Mouse (Mus musculus) bone marrow, adult 2 months (tissue): ENCODE measurements around the gene Pibf1. TPM values are rescaled to one million over a fixed set of nuclear protein-coding genes. Genes with fewer than 3 reads are reported as not detected.

Source experiments
- H3K27ac ChIP-seq: fragments of 200-500 bp; 2 replicates; pipeline ENCODE4 v1.5.1; 2012; ENCODE audit warnings: low read depth, mild to moderate bottlenecking, control low read depth, inconsistent platforms, low read length; ENCODE audit not compliant: control insufficient read depth, poor library complexity, insufficient read depth
- H3K4me1 ChIP-seq: fragments of 200-500 bp; 2 replicates; pipeline ENCODE4 v1.6.1; 2011; ENCODE audit warnings: low read length; ENCODE audit not compliant: control insufficient read depth, insufficient read depth
- H3K4me3 ChIP-seq: fragments of 200-500 bp; replicated peaks from 2 replicates; pipeline ENCODE3; 2011; ENCODE audit warnings: mild to moderate bottlenecking, low read depth, low read length, control low read depth; ENCODE audit not compliant: control insufficient read depth
- CTCF ChIP-seq: fragments of 200-500 bp; IDR thresholded peaks from 2 replicates; pipeline ENCODE4 v1.5.1; 2011; ENCODE audit warnings: low read length, control low read depth; ENCODE audit not compliant: control insufficient read depth, insufficient read depth
- POLR2A ChIP-seq: fragments of 200-500 bp; IDR thresholded peaks from 2 replicates; pipeline ENCODE4 v1.6.1; 2011; ENCODE audit warnings: low read depth, mild to moderate bottlenecking, control low read depth, low read length, borderline replicate concordance; ENCODE audit not compliant: control insufficient read depth
- WGBS: fragments of 180-500 bp; shearing (Covaris S2); methylation state at CpG from one replicate; pipeline ENCODE4 v1.1.7; 2018; 5-methylcytosine and 5-hydroxymethylcytosine counted together
- polyA plus RNA-seq: library from polyadenylated mRNA; stranded (reverse); fragments of >200 nt; gene quantifications from 2 replicates; pipeline ENCODE4 v1.2.4, GENCODE M21; 2011; ENCODE audit warnings: low replicate concordance; ENCODE audit not compliant: missing spikeins, insufficient read depth, insufficient read length

Pibf1 gene
- polyA plus RNA-seq, 1 experiment = 5.9 TPM

- H3K27ac ChIP-seq = no peak overlapping the region
- 38% methylated on average over 6 of the region's 6 CpGs for WGBS
- H3K4me1 ChIP-seq = no peaks in the 10 kb centered on the region
- no peak overlapping the region for H3K4me3 ChIP-seq
- TF ChIP-seq CTCF (no peak), POLR2A (no peak)
Measured at GRCm38 (mm10) chr14:99159940-99160339, 60.7 kb downstream of the Pibf1 start.

GRCm38 (mm10) chr14:99163051-99163450 is 63.8 kb downstream of the Pibf1 start:
- no peak overlapping the region for H3K27ac ChIP-seq
- no peaks in the 10 kb centered on the region for H3K4me1 ChIP-seq
- WGBS = 87% methylated on average over 3 of the region's 3 CpGs
- no peak overlapping the region for H3K4me3 ChIP-seq
- TF ChIP-seq CTCF (no peak), POLR2A (no peak)

- H3K4me3 ChIP-seq = no peak overlapping the region
- H3K27ac ChIP-seq = no peak overlapping the region
- 88% methylated on average over 4 of the region's 4 CpGs for WGBS
- no peaks in the 10 kb centered on the region for H3K4me1 ChIP-seq
- TF ChIP-seq POLR2A = no peak
- TF ChIP-seq CTCF = no peak
Measured at GRCm38 (mm10) chr14:99174138-99174745, 75.0 kb downstream of the Pibf1 start.

GRCm38 (mm10) chr14:99176559-99176958 is 77.3 kb downstream of the Pibf1 start:
- Histone ChIP-seq H3K4me3 (no peak overlapping the region), H3K4me1 (no peaks in the 10 kb centered on the region), H3K27ac (no peak overlapping the region)
- TF ChIP-seq POLR2A (no peak), CTCF (no peak)
- WGBS = 86% methylated on average over 9 of the region's 9 CpGs

- WGBS = 86% methylated on average over 5 of the region's 5 CpGs
- no peaks in the 10 kb centered on the region for H3K4me1 ChIP-seq
- no peak overlapping the region for H3K27ac ChIP-seq
- H3K4me3 ChIP-seq = no peak overlapping the region
- TF ChIP-seq POLR2A (no peak), CTCF (no peak)
Measured at GRCm38 (mm10) chr14:99190153-99190790, 91.0 kb downstream of the Pibf1 start.

GRCm38 (mm10) chr14:99205865-99206264 is 106.6 kb downstream of the Pibf1 start:
- Histone ChIP-seq H3K27ac (no peak overlapping the region), H3K4me1 (no peaks in the 10 kb centered on the region), H3K4me3 (no peak overlapping the region)
- WGBS = 88% methylated on average over 2 of the region's 2 CpGs
- TF ChIP-seq POLR2A (no peak), CTCF (no peak)

GRCm38 (mm10) chr14:99206591-99206990 is 107.4 kb downstream of the Pibf1 start:
- WGBS = 92% methylated on average over 5 of the region's 5 CpGs
- Histone ChIP-seq H3K4me3 (no peak overlapping the region), H3K4me1 (no peaks in the 10 kb centered on the region), H3K27ac (no peak overlapping the region)
- no peak for TF ChIP-seq POLR2A
- no peak for TF ChIP-seq CTCF

- Histone ChIP-seq H3K4me3 (no peak overlapping the region), H3K27ac (no peak overlapping the region), H3K4me1 (no peaks in the 10 kb centered on the region)
- 84% methylated on average over 5 of the region's 5 CpGs for WGBS
- TF ChIP-seq CTCF (no peak), POLR2A (no peak)
Measured at GRCm38 (mm10) chr14:99210431-99210830, 111.2 kb downstream of the Pibf1 start.

- H3K27ac ChIP-seq = no peak overlapping the region
- no peak overlapping the region for H3K4me3 ChIP-seq
- no peaks in the 10 kb centered on the region for H3K4me1 ChIP-seq
- WGBS = 89% methylated on average over 7 of the region's 7 CpGs
- TF ChIP-seq CTCF (no peak), POLR2A (no peak)
Measured at GRCm38 (mm10) chr14:99218396-99219012, 119.3 kb downstream of the Pibf1 start.

GRCm38 (mm10) chr14:99219757-99220171 is 120.5 kb downstream of the Pibf1 start:
- TF ChIP-seq POLR2A (no peak), CTCF (no peak)
- no peaks in the 10 kb centered on the region for H3K4me1 ChIP-seq
- no peak overlapping the region for H3K4me3 ChIP-seq
- no peak overlapping the region for H3K27ac ChIP-seq
- WGBS = 87% methylated on average over 9 of the region's 9 CpGs
